Mouse (Mus musculus) forebrain, embryonic 11.5 days (tissue): ENCODE measurements around the gene Abca13. TPM values are rescaled to one million over a fixed set of nuclear protein-coding genes. Genes with fewer than 3 reads are reported as not detected.
A peak's percentile ranks its signal among the peaks of the same experiment; 100 is the strongest.
"Not testable (repeated sequence)": the region's sequence is repeated elsewhere in the genome, so short reads cannot be mapped to it uniquely, and the experiment has no call there.

Source experiments
- ATAC-seq: fragments of 200-750 bp; cut with Nextera tagmentation; replicated peaks from 2 replicates; pipeline ENCODE4 v1.8.0; 2017; ENCODE audit warnings: moderate TSS enrichment; ENCODE audit not compliant: low FRiP score
- DNase-seq: peaks from one replicate; pipeline ENCODE4 v3.0.0-alpha.2; 2017; ENCODE audit warnings: low spot score
- H3K27ac ChIP-seq: fragments of 300-500 bp; sonication (generic); 2 replicates; pipeline ENCODE4 v1.5.1; 2014; ENCODE audit warnings: low read depth, low read length
- H3K27me3 ChIP-seq: fragments of 300-500 bp; sonication (generic); 2 replicates; pipeline ENCODE4 v1.6.1; 2014; ENCODE audit warnings: mild to moderate bottlenecking, low read length, mixed read lengths; ENCODE audit not compliant: control insufficient read depth, insufficient read depth
- H3K36me3 ChIP-seq: fragments of 300-500 bp; sonication (generic); 2 replicates; pipeline ENCODE4 v1.6.1; 2014; ENCODE audit warnings: mild to moderate bottlenecking, low read length, moderate library complexity, mixed read lengths; ENCODE audit not compliant: control insufficient read depth, insufficient read depth
- H3K4me1 ChIP-seq: fragments of 300-500 bp; sonication (generic); replicated peaks from 2 replicates; pipeline ENCODE4 v1.6.1; 2014; ENCODE audit warnings: low read length, mixed read lengths; ENCODE audit not compliant: control insufficient read depth, insufficient read depth
- H3K4me2 ChIP-seq: fragments of 300-500 bp; sonication (generic); 2 replicates; pipeline ENCODE4 v1.6.1; 2014; ENCODE audit warnings: low read depth, mild to moderate bottlenecking, low read length, moderate library complexity, mixed read lengths; ENCODE audit not compliant: severe bottlenecking
- H3K4me3 ChIP-seq: fragments of 300-500 bp; sonication (generic); 2 replicates; pipeline ENCODE4 v1.5.1; 2014; ENCODE audit warnings: low read depth, low read length
- H3K9ac ChIP-seq: fragments of 300-500 bp; sonication (generic); 2 replicates; pipeline ENCODE4 v1.6.1; 2014; ENCODE audit warnings: low read length
- H3K9me3 ChIP-seq: fragments of 300-500 bp; sonication (generic); 2 replicates; pipeline ENCODE4 v1.6.1; 2016; ENCODE audit warnings: low read length, mixed read lengths; ENCODE audit not compliant: control insufficient read depth
- WGBS: fragments of 180-500 bp; shearing (Covaris S2); extraction: QIAGEN DNeasy Blood & Tissue Kit; methylation state at CpG from one replicate; pipeline ENCODE4 v1.1.7; 2014; 5-methylcytosine and 5-hydroxymethylcytosine counted together
- polyA plus RNA-seq: library from polyadenylated mRNA; unstranded; fragments of >200 nt; fragmentation: Nextera tagmentation; extraction: Ambion mirVana; gene quantifications from 2 replicates; pipeline ENCODE4 v1.2.1, GENCODE M21; 2014

The Abca13 gene
- polyA plus RNA-seq, 1 experiment from 2014 or later = 0.03 TPM

- not testable (repeated sequence) for H3K27ac ChIP-seq, H3K4me1 ChIP-seq, H3K27me3 ChIP-seq, H3K36me3 ChIP-seq, H3K9me3 ChIP-seq, H3K9ac ChIP-seq, ATAC-seq, H3K4me3 ChIP-seq, H3K4me2 ChIP-seq
- peak; percentile 53 for DNase-seq
Measured at GRCm38 (mm10) chr11:9189471-9189870, 2.3 kb upstream of the Abca13 start.

GRCm38 (mm10) chr11:9190772-9191554, 779 bp upstream of the Abca13 start:
- DNase-seq (peak; percentile 66), ATAC-seq (peak; percentile 82)
- Histone ChIP-seq H3K27ac (no peak overlapping the region), H3K27me3 (no peaks in the 10 kb centered on the region), H3K36me3 (no peaks in the 10 kb centered on the region), H3K4me1 (no peaks in the 10 kb centered on the region), H3K4me2 (no peak overlapping the region), H3K9ac (no peak overlapping the region), H3K9me3 (no peaks in the 10 kb centered on the region), H3K4me3 (no peak overlapping the region)
- 38% methylated on average over 10 of the region's 11 CpGs for WGBS

GRCm38 (mm10) chr11:9194861-9195260, 3.1 kb downstream of the Abca13 start:
- no peaks in the 10 kb centered on the region for H3K27me3 ChIP-seq
- ATAC-seq = no peak

GRCm38 (mm10) chr11:9199868-9200267, 8.1 kb downstream of the Abca13 start:
- 63% methylated on average over 2 of the region's 2 CpGs for WGBS
- ATAC-seq (no peak), DNase-seq (no peak)
- Histone ChIP-seq H3K4me3 (no peak overlapping the region), H3K9me3 (no peaks in the 10 kb centered on the region), H3K36me3 (no peaks in the 10 kb centered on the region), H3K4me2 (no peak overlapping the region), H3K9ac (no peak overlapping the region), H3K4me1 (no peaks in the 10 kb centered on the region), H3K27me3 (no peaks in the 10 kb centered on the region), H3K27ac (no peak overlapping the region)

More at GRCm38 (mm10) chr11:9194861-9195260, 3.1 kb downstream of the Abca13 start:
- H3K36me3 ChIP-seq = no peaks in the 10 kb centered on the region
- no peaks in the 10 kb centered on the region for H3K9me3 ChIP-seq
- H3K4me2 ChIP-seq = no peak overlapping the region
- no peak overlapping the region for H3K27ac ChIP-seq
- DNase-seq = no peak
- no peaks in the 10 kb centered on the region for H3K4me1 ChIP-seq
- no peak overlapping the region for H3K4me3 ChIP-seq
- WGBS = 95% methylated on average over 3 of the region's 3 CpGs
- no peak overlapping the region for H3K9ac ChIP-seq

GRCm38 (mm10) chr11:9210707-9211106, 19.0 kb downstream of the Abca13 start:
- no peak overlapping the region for H3K9ac ChIP-seq
- ATAC-seq = no peak
- no peak overlapping the region for H3K4me3 ChIP-seq
- no peak overlapping the region for H3K27ac ChIP-seq
- no peaks in the 10 kb centered on the region for H3K27me3 ChIP-seq
- no peaks in the 10 kb centered on the region for H3K9me3 ChIP-seq
- no peak overlapping the region for H3K4me2 ChIP-seq
- H3K4me1 ChIP-seq = no peaks in the 10 kb centered on the region
- no peaks in the 10 kb centered on the region for H3K36me3 ChIP-seq
- no peak for DNase-seq
- 46% methylated on average over 8 of the region's 8 CpGs for WGBS

- no peak overlapping the region for H3K27ac ChIP-seq
- no peaks in the 10 kb centered on the region for H3K27me3 ChIP-seq
- H3K4me1 ChIP-seq = no peaks in the 10 kb centered on the region
- H3K4me2 ChIP-seq = no peak overlapping the region
- no peak overlapping the region for H3K4me3 ChIP-seq
- ATAC-seq (no peak), DNase-seq (no peak)
- no peaks in the 10 kb centered on the region for H3K9me3 ChIP-seq
- H3K36me3 ChIP-seq = no peaks in the 10 kb centered on the region
- WGBS = 92% methylated on average over 9 of the region's 9 CpGs
- H3K9ac ChIP-seq = no peak overlapping the region
Measured at GRCm38 (mm10) chr11:9213580-9213979, 21.8 kb downstream of the Abca13 start.

GRCm38 (mm10) chr11:9216252-9216651, 24.5 kb downstream of the Abca13 start:
- 45% methylated on average over 4 of the region's 4 CpGs for WGBS
- no peak overlapping the region for H3K4me3 ChIP-seq
- H3K27ac ChIP-seq = no peak overlapping the region
- DNase-seq = no peak
- H3K9ac ChIP-seq = no peak overlapping the region
- no peaks in the 10 kb centered on the region for H3K36me3 ChIP-seq
- H3K27me3 ChIP-seq = no peaks in the 10 kb centered on the region
- ATAC-seq = no peak
- H3K9me3 ChIP-seq = no peaks in the 10 kb centered on the region
- no peak overlapping the region for H3K4me2 ChIP-seq
- no peaks in the 10 kb centered on the region for H3K4me1 ChIP-seq

GRCm38 (mm10) chr11:9220501-9220900, 28.8 kb downstream of the Abca13 start:
- H3K9me3 ChIP-seq = no peaks in the 10 kb centered on the region
- ATAC-seq (no peak), DNase-seq (no peak)
- no peaks in the 10 kb centered on the region for H3K27me3 ChIP-seq
- H3K27ac ChIP-seq = no peak overlapping the region
- 89% methylated on average over 3 of the region's 3 CpGs for WGBS
- H3K36me3 ChIP-seq = no peaks in the 10 kb centered on the region
- no peak overlapping the region for H3K4me2 ChIP-seq
- H3K4me3 ChIP-seq = no peak overlapping the region
- no peak overlapping the region for H3K9ac ChIP-seq
- no peaks in the 10 kb centered on the region for H3K4me1 ChIP-seq

- DNase-seq = no peak
- H3K9me3 ChIP-seq = no peaks in the 10 kb centered on the region
Measured at GRCm38 (mm10) chr11:9221646-9222045, 29.9 kb downstream of the Abca13 start.

More at GRCm38 (mm10) chr11:9221646-9222045, 29.9 kb downstream of the Abca13 start:
- no peak overlapping the region for H3K4me2 ChIP-seq
- no peaks in the 10 kb centered on the region for H3K27me3 ChIP-seq
- no peaks in the 10 kb centered on the region for H3K4me1 ChIP-seq
- 88% methylated on average over 1 of the region's 1 CpGs for WGBS
- no peak overlapping the region for H3K27ac ChIP-seq
- no peak overlapping the region for H3K4me3 ChIP-seq
- H3K36me3 ChIP-seq = no peaks in the 10 kb centered on the region
- no peak overlapping the region for H3K9ac ChIP-seq
- no peak for ATAC-seq
